16 mouse cellular contexts compared by ENCODE assay signal in genomic region chr5:45514599-45514998, GRCm38 (mm10).
"Had no signal": no experiment of that assay in that cellular context is flagged by ENCODE, and none has a peak within 500 bp of the region (broad histone marks: within the 10 kb centered on the region; RNA-seq: fewer than 3 reads in every experiment).

No protein-coding gene starts in this region.

- H3K27ac ChIP-seq: layer of hippocampus, adult 2 months; liver, embryonic 13.5 days; macrophage; midbrain, embryonic 12.5 days; midbrain, embryonic 15.5 days; neural tube, embryonic 12.5 days; neural tube, embryonic 15.5 days; stomach, embryonic 15.5 days had no signal

- H3K36me3 ChIP-seq: midbrain, embryonic 15.5 days had no signal

- H3K9ac ChIP-seq: liver, embryonic 13.5 days; lung, embryonic 14.5 days; midbrain, embryonic 12.5 days; midbrain, embryonic 15.5 days; neural tube, embryonic 12.5 days; neural tube, embryonic 15.5 days; stomach, embryonic 15.5 days had no signal

- ATAC-seq: intestine, postnatal 0 days; lung, postnatal 0 days; midbrain, embryonic 15.5 days had no signal

- H3K4me3 ChIP-seq: layer of hippocampus, adult 2 months; liver, embryonic 13.5 days; midbrain, embryonic 12.5 days; midbrain, embryonic 15.5 days; neural tube, embryonic 12.5 days; neural tube, embryonic 15.5 days; stomach, embryonic 15.5 days had no signal

- H3K4me2 ChIP-seq: liver, embryonic 13.5 days; lung, embryonic 14.5 days; midbrain, embryonic 12.5 days; midbrain, embryonic 15.5 days; neural tube, embryonic 12.5 days; neural tube, embryonic 15.5 days; stomach, embryonic 15.5 days had no signal

- H3K27me3 ChIP-seq: liver, embryonic 13.5 days; midbrain, embryonic 12.5 days; midbrain, embryonic 15.5 days; neural tube, embryonic 12.5 days; neural tube, embryonic 15.5 days; stomach, embryonic 15.5 days had no signal

- DNase-seq: layer of hippocampus, adult 9-11 months; liver, embryonic 13.5 days; lung, embryonic 14.5 days; right cerebral cortex, adult 18-20 months; right cerebral cortex, postnatal 14 days; spleen, adult 18-20 months; thymus, postnatal 25 days had no signal

- H3K4me1 ChIP-seq: liver, embryonic 13.5 days; midbrain, embryonic 12.5 days; neural tube, embryonic 12.5 days had no signal

- H3K9me3 ChIP-seq: liver, embryonic 13.5 days; midbrain, embryonic 12.5 days; midbrain, embryonic 15.5 days; neural tube, embryonic 12.5 days; neural tube, embryonic 15.5 days; stomach, embryonic 15.5 days had no signal
